Mouse (Mus musculus): ENCODE data around the gene Tti1.
"Not testable (repeated sequence)": the region's sequence is repeated elsewhere in the genome, so short reads cannot be mapped to it uniquely, and the experiment has no call there.

Tti1 gene

DNA sequence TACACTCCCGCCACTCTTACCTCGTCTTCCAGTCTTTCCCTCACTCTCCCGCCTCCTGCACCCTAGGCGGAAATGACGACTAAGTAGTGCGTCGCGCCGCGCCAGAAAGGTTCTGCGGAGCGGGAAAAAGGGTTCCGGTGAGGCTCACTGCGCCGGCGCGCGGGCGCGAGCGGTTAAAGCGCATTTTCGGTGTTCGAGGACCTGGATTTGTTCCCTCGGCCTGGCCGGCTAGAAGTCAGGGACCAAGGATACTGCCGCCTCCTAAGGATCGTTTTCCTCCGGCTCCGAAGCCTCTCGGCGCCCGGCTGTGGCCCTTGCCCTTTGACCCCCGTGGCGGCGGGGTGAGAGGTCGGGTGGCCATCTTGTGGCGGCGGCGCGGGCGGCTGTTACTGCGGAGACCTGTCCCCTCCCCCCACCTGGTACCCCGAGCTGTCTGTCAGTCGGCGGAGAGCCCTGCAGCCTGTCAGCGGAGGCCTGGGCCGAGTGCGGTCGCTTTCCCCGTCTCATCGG lies at the start of gene Tti1, which contains the start of gene Rprd1b:
Tti1 (minus strand) TSS at position 80 of the 510 bp plus-strand sequence.
Rprd1b (plus strand) TSS at position 144 of the 510 bp plus-strand sequence.
- DNase-seq = peak; percentile 90

DNA sequence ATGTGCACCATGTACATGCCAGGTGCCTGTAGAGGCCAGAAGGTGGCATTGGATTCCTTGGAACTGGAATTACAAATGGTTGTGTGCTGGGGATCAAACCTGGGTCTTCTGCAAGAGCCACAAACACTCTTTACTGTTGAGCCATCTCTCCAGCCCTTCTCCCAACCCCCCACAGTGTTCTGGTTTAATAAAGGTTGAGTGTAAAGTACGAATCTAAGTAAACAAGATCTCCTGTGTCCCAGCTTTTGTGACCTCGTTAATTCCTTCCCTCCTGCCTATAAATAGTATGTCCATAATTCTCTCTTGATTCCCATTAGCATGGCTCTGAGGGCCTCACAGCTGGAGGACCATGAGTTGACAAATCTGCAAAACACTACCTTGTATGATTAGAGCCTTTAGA lies 49.7 kb upstream of the Tti1 start:
- no peak for DNase-seq

DNA sequence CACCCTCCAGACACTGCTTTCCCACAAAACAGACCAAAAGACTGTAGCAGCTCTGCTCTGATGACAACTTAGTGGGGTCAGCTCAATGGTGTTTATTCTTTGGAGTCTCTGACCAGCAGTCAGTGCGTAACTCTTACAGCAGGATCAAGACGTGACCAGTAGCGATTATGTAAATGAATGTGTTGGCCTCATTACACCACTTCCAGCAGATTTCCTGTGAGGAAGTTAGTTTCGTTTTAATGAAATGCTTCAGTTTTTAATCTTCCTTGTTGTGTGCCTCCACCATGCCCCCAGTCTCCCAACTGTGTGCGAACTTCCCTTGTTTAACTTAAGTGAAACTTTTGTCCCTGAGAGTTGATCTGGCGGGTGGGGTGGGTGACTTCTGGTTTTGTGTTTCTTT lies 48.5 kb upstream of the Tti1 start:
- no peak for DNase-seq

DNA sequence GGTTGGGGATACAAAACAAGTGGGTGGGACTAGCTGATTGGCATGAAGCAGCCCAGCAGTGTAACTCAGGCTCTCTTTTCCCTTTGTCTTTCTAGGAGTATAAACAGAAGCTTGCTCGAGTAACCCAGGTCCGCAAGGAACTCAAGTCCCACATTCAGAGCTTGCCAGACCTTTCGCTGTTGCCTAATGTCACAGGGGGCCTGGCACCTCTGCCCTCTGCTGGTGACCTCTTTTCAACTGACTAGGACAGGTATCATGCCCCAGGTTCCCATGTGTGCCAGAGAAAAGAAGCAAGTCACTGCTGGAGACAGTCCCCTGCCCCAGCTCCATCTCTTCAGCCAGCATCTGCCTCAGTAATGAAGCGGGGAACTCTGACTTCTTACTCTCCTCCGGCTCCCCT lies 46.6 kb upstream of the Tti1 start:
- DNase-seq = no peak

DNA sequence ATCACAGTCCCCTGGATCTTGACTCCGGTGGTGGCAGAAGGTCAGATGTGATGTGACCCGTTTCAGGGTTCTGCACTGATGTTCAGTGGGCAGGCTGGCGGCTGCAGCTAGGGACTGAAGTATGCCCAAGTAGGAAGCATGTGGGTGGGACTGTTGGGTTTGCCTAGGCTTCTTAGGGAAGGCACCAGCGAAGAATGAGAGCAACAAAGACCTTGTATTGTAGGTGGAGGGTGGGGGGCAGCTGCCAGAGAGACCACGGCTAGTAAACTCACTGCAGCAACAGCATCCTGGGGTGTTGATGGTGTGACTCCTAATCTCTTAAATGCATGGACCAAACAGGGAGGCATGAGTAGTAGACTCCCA lies 43.4 kb upstream of the Tti1 start:
- DNase-seq = no peak

DNA sequence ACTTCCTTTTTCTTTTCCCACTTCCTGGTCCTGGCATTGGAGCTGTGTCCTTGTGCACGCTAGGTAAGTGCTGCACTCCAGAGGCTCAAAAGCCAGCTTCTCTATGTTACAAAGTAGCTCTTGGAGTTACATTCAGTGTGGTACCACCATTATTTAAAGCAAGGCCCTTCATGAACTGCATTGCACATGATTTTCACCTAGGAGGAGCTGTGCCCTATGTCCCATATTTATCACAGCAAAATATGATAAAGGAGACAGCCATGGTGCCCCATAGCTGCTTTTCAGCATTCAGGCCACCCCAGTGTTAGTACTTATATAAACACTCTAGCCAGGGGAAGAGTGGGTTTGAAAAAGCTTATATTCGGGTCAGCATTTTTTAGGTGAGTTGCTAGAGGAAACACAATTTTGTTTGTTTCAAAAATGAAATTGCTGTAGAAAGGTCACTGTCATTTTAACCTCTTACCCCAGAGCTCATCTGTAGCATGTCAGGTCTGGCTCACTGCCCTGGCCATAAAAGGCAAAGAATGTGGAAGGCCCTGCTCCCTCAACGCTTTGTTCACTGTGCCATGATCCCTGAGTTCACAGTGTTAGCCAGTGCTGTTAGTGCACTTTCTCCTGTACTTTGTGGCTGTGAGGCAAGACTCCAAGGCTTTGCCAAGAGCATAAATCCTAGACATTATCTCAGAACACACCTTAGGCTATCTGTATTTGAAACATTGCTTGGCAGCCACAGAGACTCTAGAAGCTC lies 42.8 kb upstream of the Tti1 start:
- no peak for DNase-seq

DNA sequence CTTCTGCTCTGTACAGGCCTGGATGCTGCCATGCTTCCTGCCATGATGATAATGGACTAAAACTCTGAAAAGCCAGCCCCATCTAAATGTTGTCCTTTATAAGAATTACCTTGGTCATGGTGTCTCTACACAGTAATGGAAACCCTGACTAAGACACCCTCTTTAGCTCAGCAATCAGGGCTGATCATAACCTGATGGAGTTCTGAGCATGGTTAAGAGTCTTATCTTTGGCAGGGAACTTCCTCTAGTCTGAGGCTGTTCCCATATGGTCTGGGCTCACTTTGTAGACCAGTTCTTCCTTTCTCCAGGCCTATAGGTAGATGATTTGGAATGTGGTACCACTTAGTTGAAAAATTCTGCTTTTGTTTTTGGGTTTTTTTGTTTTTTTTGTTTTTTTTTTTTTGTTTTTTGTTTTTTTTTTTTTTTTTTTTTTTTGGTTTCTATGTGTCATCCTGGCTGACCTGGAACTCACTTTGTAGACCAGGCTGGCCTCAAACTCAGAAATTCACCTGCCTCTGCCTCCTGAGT lies 40.3 kb upstream of the Tti1 start:
- no peak for DNase-seq

DNA sequence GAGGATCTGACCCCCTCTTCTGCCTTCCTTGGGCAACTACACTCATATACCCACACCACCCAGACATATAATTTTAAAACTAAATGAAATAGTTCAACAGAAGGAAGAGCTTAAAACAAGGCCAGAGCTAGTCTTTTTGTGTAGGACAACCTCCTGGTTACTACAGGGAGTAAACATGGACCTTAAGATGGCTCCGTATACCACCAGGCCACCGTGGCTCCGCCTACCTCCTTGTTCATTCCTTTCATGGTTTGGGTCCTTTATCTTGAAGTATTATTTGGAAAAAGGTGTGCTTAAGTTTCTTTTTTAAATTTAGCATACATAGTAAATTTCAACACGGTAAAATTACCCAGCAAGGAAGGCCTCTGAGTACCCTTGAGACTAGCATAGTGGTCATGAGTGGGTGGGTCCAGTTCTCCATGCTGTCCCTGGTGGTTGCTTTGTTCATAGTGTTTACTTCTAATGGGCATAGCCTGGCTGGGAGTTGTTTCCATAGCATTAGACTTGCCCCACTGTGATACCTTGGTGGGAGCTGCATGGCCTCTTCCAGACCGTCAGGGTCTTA lies 39.1 kb upstream of the Tti1 start:
- DNase-seq = no peak

DNA sequence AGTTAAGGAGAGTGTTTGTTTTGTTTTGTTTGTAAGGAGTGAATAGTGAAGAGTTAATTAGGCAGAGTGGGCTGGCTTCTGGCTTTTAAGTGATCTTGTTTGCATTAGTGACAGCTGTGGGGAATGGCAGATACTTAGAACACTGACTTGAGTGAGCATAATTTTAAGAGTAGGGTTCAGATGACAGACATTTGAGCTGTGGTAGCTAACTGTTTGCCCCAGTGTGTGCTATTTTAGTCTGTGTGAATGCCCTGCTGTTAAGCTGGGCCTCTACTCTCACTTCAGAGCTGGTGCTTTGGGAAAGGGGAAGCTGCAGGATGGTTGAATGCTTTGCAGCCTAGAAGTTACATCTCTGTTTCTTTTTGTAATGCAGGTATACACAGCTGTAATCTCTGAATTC lies 38.2 kb upstream of the Tti1 start:
- no peak for DNase-seq

DNA sequence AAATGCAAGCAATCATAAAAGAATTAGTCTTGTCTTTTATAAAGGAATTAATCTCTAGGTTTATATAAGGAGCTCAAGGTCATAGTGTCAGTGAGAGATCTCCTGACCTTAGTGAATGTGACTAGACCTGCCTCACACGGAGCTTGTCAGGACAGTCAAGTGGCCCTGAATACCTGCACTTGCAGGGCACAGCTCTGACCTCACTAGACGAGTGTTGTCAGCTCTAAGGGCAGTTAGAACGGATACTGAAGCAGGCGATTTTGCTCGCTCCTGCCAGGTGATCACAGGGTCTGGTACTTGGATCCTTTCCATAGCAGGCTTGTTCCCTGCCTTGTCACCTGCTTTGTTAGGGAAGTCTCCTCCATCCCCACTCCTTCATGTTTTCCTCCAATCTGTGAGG lies 36.8 kb upstream of the Tti1 start:
- no peak for DNase-seq

DNA sequence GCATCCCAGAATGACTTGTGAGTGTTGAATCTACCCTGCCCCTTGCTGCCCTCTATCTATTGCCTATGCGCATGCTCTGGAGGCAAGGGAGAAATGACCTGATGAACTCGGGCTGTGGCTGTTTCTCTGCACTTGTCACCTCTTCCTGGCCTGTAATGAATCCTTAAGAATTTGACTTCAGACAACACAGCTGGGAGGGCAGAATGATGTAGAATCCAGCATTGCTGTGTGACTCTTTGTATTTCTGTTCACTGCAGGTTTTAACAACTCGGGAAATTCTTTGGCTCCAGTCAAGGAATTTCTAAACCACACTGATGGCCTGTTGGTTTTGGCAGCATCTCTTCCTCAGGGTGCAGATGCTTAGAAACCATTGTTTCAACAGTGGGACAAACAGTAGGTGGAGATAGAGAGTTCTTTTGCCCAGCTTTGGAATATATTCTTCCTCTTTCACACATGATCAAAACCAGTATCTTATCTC lies 36.4 kb upstream of the Tti1 start:
- DNase-seq = no peak

DNA sequence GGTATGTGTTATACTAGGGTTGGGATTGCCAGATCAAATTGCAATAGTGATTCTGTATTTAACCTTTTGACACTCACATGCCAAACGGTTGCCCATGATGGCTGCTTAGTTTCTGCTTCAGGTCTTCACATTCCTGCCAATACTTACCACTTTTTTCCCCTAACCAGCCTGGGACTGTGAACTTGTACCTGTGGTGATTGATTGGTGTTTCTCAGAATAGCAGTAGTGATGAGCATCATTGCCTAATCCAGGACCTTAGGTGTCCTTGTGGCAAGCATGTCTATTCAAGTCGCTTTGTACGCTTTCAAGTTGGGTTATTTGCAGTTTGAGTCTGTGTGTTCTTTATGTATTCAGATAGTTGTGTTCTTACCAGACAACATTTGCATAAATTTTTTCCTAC lies 34.8 kb upstream of the Tti1 start:
- no peak for DNase-seq

DNA sequence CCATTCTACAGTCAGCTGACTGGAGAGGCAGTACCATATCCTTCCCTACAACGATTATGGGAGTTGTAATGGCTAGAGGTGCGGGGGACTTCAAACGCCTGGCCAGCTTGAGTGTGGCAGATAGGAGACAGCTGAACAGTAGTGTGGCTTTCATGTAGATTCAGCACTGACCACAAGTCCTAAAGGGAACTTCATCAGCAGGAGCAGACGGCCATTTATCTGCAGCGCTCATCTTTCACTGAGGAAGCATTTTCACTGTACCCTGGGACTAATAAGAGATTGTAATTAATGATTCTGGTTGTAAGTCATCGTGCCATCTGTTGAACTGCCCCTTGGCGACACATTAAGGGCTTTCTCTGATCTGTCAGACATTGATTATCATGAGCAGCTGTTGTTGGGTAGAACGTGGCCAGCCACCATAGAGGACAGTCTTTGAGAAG lies 31.5 kb upstream of the Tti1 start:
- DNase-seq = no peak

DNA sequence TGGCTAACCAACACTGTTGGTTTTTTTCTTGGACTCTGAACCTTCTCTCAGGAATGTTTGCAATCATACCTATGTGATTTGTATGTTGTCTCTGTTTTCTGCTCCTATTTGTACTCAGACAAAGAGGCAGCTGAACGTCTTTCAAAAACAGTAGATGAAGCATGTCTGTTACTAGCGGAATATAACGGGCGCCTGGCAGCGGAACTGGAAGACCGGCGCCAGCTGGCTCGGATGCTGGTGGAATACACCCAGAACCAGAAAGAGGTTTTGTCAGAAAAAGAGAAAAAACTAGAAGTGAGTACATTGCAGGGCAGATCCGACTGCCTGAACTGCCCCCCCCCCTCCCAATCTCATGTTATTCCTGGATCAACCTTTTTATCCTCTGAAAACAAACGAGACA lies 30.3 kb upstream of the Tti1 start:
- peak; percentile 84 for DNase-seq

DNA sequence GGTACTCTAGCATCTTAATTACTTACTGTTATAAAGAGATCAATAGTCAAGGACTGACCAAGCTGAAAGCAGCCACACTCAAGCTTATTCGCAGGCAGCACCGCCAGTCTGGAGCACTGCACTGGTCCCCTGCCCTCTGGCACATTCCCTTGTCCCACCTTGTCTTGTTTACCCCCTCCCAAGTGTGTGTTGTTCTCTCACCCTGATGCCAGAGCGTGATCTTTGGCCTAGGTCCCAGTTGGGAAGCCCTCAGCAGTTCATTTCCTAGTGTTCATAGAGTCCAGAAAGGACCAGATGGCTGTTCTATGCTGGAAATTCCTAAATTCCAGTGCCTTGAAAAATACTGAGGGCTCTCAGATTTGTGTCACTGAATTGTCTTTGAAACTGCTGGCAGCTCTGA lies 28.8 kb upstream of the Tti1 start:
- peak; percentile 89 for DNase-seq

DNA sequence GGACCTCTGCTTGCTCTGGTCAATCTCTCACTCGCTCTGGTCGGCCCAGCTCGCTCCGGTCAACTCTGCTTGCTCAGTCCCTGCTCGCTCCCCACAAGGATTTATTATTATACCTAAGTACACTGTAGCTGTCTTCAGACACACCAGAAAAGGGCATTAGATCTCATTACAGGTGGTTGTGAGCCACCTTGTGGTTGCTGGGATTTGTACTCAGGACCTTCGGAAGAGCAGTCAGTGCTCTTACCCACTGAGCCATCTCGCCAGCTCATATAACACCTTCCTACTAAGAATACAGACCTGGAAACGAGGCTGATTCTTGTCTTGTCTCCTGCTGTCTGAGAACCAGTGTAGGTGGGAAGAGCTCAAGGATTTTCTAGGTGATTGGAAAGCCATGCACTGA lies 27.1 kb upstream of the Tti1 start:
- not testable (repeated sequence) for DNase-seq

DNA sequence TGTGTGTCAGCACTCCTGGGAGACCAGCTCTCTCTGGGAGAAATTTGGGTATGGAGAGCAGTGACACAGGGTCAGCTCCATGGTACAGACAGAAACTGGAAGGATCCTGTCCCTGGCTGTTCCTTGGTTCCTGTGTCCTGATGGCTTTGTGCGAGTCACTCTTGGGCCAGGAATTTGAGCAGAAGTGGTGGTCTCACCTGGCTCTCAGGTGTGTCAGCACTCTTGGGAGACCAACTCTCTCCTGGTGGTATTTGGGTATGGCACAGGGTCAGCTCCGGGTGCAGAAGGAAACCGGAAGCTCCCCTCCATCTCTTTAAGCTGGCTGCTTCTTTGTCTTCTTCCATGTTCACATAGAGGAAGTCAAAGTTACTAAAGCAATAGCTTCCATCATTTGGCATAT lies 26.4 kb upstream of the Tti1 start:
- no peak for DNase-seq

DNA sequence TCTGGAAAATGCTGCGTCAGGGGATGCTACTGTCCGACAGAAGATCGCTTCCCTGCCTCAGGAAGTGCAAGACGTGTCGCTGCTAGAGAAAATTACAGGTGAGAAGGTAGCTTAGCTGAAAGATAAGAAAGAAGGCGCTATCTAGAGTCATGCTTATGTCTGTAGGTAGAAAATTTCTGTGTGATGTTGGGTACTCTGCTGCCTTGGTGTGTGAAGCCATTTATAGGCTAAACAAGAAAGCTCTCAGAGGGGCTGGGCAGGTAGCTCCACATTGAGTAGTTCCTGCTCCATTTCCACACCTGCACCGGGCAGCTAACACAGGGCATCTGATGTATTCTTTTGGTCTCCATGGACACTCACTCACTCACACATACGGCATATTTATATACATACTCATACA lies 21.9 kb upstream of the Tti1 start:
- DNase-seq = no peak

DNA sequence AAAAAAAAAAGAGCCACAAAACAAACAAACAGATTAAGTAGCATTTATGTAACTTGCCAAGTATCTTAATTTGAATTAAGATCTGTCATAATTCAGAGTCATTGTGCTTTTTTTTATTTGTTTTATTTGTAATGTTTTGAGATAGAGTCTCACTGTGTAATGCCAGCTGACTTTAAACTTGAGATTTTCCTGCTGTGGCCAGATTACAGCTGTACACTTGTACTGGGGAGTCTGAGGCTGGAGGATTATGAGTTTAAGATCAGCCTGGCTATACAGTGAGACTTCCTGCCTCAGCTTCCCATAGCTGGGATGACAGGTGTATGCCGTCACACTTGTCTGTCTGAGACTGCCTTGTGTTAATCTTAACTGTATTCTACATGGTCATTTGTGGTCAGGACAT lies 20.5 kb upstream of the Tti1 start:
- DNase-seq = no peak

DNA sequence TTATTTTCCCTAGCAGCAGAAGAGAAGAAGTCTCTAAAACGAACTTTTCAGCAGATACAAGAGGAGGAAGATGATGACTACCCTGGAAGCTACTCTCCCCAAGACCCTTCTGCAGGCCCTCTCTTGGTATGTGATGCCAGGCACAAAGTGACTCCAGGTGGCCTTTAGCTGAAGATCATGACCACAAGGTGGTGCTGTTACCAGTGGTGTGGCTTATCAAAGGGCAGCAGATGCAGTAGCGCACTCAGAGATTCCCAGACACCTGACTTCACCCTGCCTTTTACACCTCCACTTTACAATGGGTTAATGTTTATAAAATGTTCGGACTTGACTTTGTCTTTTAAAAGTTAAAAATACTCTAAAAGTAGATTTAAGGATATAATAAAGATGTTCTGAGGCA lies 19.7 kb upstream of the Tti1 start:
- DNase-seq = peak; percentile 56

DNA sequence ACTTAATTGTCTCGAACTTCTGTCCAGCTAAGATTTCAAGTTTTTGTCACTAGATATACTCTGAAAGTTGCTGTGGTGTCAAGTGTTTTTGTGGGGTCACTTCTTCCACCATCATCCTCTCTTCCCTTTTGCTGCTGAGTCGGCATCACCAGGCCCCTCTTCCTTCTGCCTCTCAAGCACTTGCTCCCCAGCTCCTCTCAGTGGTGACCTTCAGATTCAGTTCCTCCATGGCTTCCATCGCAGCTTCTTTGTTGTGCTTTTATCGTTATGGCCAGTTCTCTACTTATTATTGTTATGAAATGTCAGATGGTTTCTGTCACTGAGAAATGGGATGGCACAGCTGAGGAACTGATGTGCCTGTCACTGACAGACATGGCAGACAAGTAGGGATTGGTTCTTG lies 18.0 kb upstream of the Tti1 start:
- no peak for DNase-seq

DNA sequence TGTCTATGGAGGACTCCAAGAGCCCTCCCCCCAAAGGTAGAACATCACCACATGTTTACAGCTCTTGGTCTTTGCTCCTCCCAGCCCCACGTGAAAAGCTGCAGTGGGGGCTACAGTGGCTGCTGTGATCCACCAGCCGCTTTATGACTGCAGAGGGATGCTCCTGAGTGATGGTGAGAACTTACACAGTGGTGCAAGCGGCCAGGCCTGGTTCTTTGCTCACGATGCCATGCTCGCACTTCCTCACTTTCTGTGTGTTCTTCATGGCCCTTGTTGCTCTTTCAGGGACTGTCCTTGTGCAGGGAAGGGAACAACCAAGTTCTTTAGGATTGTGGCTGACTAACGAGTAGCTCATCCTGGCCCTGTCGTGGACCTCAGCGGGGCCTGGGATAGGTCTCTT lies 15.3 kb upstream of the Tti1 start:
- DNase-seq = no peak

DNA sequence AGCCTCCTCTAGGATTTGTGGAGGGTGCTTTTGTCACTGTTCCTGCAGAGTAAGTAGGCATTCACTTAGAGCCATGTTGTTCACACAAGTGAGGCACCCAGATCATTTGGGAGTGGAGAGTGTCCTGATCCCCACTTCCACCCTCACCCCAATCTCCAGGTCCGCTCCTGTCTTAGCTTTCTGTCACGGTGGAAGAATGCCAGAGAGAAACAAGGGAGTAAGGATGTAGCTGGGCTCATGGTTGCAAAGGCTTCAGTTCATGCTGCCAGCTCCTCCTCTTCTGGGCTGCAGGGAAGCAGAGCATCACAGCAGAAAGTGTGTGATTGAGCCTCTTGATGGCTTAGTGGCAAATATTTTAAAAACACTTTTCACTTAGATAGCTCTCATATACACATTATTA lies 12.2 kb upstream of the Tti1 start:
- DNase-seq = no peak

DNA sequence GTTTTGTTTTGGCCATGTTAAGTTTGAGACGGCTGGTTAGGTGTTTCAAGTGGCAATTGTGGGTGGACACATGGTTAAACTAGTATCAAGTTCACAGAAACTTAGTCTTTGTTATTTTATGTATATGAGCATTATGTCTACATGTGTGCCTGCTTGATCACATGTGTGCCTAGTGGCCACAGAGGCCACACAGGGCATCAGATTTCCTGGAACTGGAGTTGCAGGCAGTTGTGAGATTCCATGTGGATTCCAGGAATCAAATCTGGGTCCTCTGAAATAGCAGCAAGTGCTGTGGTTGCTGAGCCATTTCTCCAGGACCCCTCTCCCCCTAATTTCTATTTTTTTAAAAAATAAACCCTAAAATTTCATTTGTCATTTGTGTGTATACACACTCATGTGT lies 11.4 kb upstream of the Tti1 start:
- DNase-seq = no peak

All from cerebellum, adult 11 months (tissue).